Mouse (Mus musculus) midbrain, embryonic 15.5 days (tissue): ENCODE results near the gene Ywhag. TPM values are rescaled to one million over a fixed set of nuclear protein-coding genes. Genes with fewer than 3 reads are reported as not detected.

Experiments
- ATAC-seq: fragments of 200-750 bp; cut with Nextera tagmentation; replicated peaks from 2 replicates; pipeline ENCODE4 v1.8.0; 2017; ENCODE audit warnings: moderate TSS enrichment
- H3K27ac ChIP-seq: fragments of 300-500 bp; sonication (generic); 2 replicates; pipeline ENCODE4 v1.5.1; 2015; ENCODE audit warnings: mild to moderate bottlenecking, inconsistent platforms
- H3K27me3 ChIP-seq: fragments of 300-500 bp; sonication (generic); replicated peaks from 2 replicates; pipeline ENCODE4 v1.6.1; 2015; ENCODE audit warnings: inconsistent platforms
- H3K36me3 ChIP-seq: fragments of 300-500 bp; sonication (generic); replicated peaks from 2 replicates; pipeline ENCODE4 v1.6.1; 2015; ENCODE audit warnings: inconsistent platforms
- H3K4me1 ChIP-seq: fragments of 300-500 bp; sonication (generic); 2 replicates; pipeline ENCODE4 v1.6.1; 2015; ENCODE audit warnings: inconsistent platforms
- H3K4me2 ChIP-seq: fragments of 300-500 bp; sonication (generic); 2 replicates; pipeline ENCODE4 v1.6.1; 2015; ENCODE audit warnings: inconsistent platforms, mild to moderate bottlenecking, moderate library complexity
- H3K4me3 ChIP-seq: fragments of 300-500 bp; sonication (generic); 2 replicates; pipeline ENCODE4 v1.5.1; 2015; ENCODE audit warnings: mild to moderate bottlenecking, inconsistent platforms
- H3K9ac ChIP-seq: fragments of 300-500 bp; sonication (generic); 2 replicates; pipeline ENCODE4 v1.6.1; 2015; ENCODE audit warnings: mild to moderate bottlenecking, inconsistent platforms
- H3K9me3 ChIP-seq: fragments of 300-500 bp; sonication (generic); 2 replicates; pipeline ENCODE4 v1.6.1; 2016; ENCODE audit warnings: inconsistent platforms
- WGBS: fragments of 180-500 bp; shearing (Covaris S2); methylation state at CpG from one replicate; pipeline ENCODE4 v1.1.7; 2015; ENCODE audit warnings: mixed read lengths; 5-methylcytosine and 5-hydroxymethylcytosine counted together
- polyA plus RNA-seq: library from polyadenylated mRNA; unstranded; fragments of >200 nt; fragmentation: Nextera tagmentation; extraction: Ambion mirVana; gene quantifications from 2 replicates; pipeline ENCODE4 v1.2.1, GENCODE M21; 2015

Gene Ywhag
- polyA plus RNA-seq, 1 experiment from 2014 or later, result 866 TPM

GRCm38 (mm10) chr5:135945916-135946408, 11.5 kb upstream of the Ywhag start:
- H3K27me3 ChIP-seq, result no peaks in the 10 kb centered on the region
- 39% methylated on average over 10 of the region's 10 CpGs for WGBS
- no peaks in the 10 kb centered on the region for H3K36me3 ChIP-seq
- H3K4me3 ChIP-seq, result no peak overlapping the region
- peak overlapping the region; percentile 22 for H3K4me2 ChIP-seq
- peak; percentile 39; the same call in 1 of the 2 replicates for ATAC-seq
- peak overlapping the region; percentile 16; the same call in 1 of the 2 replicates for H3K27ac ChIP-seq
- H3K4me1 ChIP-seq, result no peaks in the 10 kb centered on the region; the same call in 1 of the 2 replicates
- H3K9ac ChIP-seq, result no peak overlapping the region
- H3K9me3 ChIP-seq, result no peaks in the 10 kb centered on the region

- H3K9ac ChIP-seq, result no peak overlapping the region
- no peak overlapping the region for H3K27ac ChIP-seq
- ATAC-seq, result no peak
- H3K36me3 ChIP-seq, result no peaks in the 10 kb centered on the region
- WGBS, result 73% methylated on average over 6 of the region's 6 CpGs
- H3K4me3 ChIP-seq, result no peak overlapping the region
- H3K27me3 ChIP-seq, result no peaks in the 10 kb centered on the region
- no peak overlapping the region for H3K4me2 ChIP-seq
- H3K9me3 ChIP-seq, result no peaks in the 10 kb centered on the region
- H3K4me1 ChIP-seq, result no peaks in the 10 kb centered on the region; the same call in 1 of the 2 replicates
Measured at GRCm38 (mm10) chr5:135942710-135943109, 8.3 kb upstream of the Ywhag start.

GRCm38 (mm10) chr5:135940587-135940986, 6.2 kb upstream of the Ywhag start:
- Histone ChIP-seq H3K27me3 (no peaks in the 10 kb centered on the region), H3K4me2 (no peak overlapping the region), H3K4me3 (no peak overlapping the region), H3K27ac (no peak overlapping the region), H3K9me3 (no peaks in the 10 kb centered on the region), H3K36me3 (no peaks in the 10 kb centered on the region), H3K9ac (no peak overlapping the region), H3K4me1 (no peaks in the 10 kb centered on the region)
- 57% methylated on average over 5 of the region's 5 CpGs for whole genome bisulfite sequencing
- ATAC-seq, result no peak

- WGBS, result 81% methylated on average over 6 of the region's 6 CpGs
- Histone ChIP-seq H3K4me2 (no peak overlapping the region; the same call in 1 of the 2 replicates), H3K4me3 (no peak overlapping the region), H3K9ac (no peak overlapping the region), H3K27ac (peak overlapping the region; percentile 97; the same call in 1 of the 2 replicates), H3K36me3 (peaks cover 3% of the 10 kb centered on the region; the same call in 1 of the 2 replicates), H3K4me1 (peaks cover 20% of the 10 kb centered on the region), H3K9me3 (no peaks in the 10 kb centered on the region), H3K27me3 (no peaks in the 10 kb centered on the region)
- no peak for ATAC-seq
Measured at GRCm38 (mm10) chr5:135935641-135936190, 1.3 kb upstream of the Ywhag start.

- Histone ChIP-seq H3K4me1 (peaks cover 26% of the 10 kb centered on the region), H3K27ac (peak overlapping the region; percentile 97), H3K4me3 (peak overlapping the region; percentile 76), H3K27me3 (no peaks in the 10 kb centered on the region), H3K36me3 (peaks cover 9% of the 10 kb centered on the region; the same call in 1 of the 2 replicates), H3K9ac (peak overlapping the region; percentile 27), H3K4me2 (peak overlapping the region; percentile 60), H3K9me3 (no peaks in the 10 kb centered on the region)
- 55% methylated on average over 7 of the region's 7 CpGs for WGBS
- peak; percentile 38 for ATAC-seq
Measured at GRCm38 (mm10) chr5:135935176-135935523, 734 bp upstream of the Ywhag start.

GRCm38 (mm10) chr5:135933900-135934441, 445 bp downstream of the Ywhag start:
- WGBS, result 0% methylated on average over 35 of the region's 35 CpGs
- Histone ChIP-seq H3K9ac (peak overlapping the region; percentile 75), H3K27me3 (no peaks in the 10 kb centered on the region), H3K4me1 (peaks cover 38% of the 10 kb centered on the region), H3K4me3 (peak overlapping the region; percentile 76), H3K27ac (peak overlapping the region; percentile 97), H3K4me2 (peak overlapping the region; percentile 60), H3K36me3 (peaks cover 16% of the 10 kb centered on the region; the same call in 1 of the 2 replicates), H3K9me3 (no peaks in the 10 kb centered on the region)
- peak; percentile 76 for ATAC-seq

GRCm38 (mm10) chr5:135933222-135933899, 1.1 kb downstream of the Ywhag start:
- peak overlapping the region; percentile 75 for H3K9ac ChIP-seq
- no peak for ATAC-seq
- 4% methylated on average over 12 of the region's 12 CpGs for WGBS
- peak overlapping the region; percentile 60 for H3K4me2 ChIP-seq
- peak overlapping the region; percentile 76 for H3K4me3 ChIP-seq
- no peaks in the 10 kb centered on the region for H3K9me3 ChIP-seq
- peaks cover 16% of the 10 kb centered on the region; the same call in 1 of the 2 replicates for H3K36me3 ChIP-seq
- H3K27me3 ChIP-seq, result no peaks in the 10 kb centered on the region
- peak overlapping the region; percentile 97 for H3K27ac ChIP-seq
- H3K4me1 ChIP-seq, result peaks cover 40% of the 10 kb centered on the region

GRCm38 (mm10) chr5:135932359-135932758, 2.1 kb downstream of the Ywhag start:
- Histone ChIP-seq H3K9me3 (no peaks in the 10 kb centered on the region), H3K9ac (peak overlapping the region; percentile 30; the same call in 1 of the 2 replicates), H3K4me1 (peaks cover 48% of the 10 kb centered on the region), H3K4me2 (peak overlapping the region; percentile 60), H3K27ac (no peak overlapping the region), H3K27me3 (no peaks in the 10 kb centered on the region), H3K36me3 (peaks cover 16% of the 10 kb centered on the region; the same call in 1 of the 2 replicates), H3K4me3 (peak overlapping the region; percentile 76)
- 54% methylated on average over 2 of the region's 2 CpGs for WGBS
- no peak for ATAC-seq

GRCm38 (mm10) chr5:135931526-135931925, 2.9 kb downstream of the Ywhag start:
- Histone ChIP-seq H3K9me3 (no peaks in the 10 kb centered on the region), H3K4me2 (peak overlapping the region; percentile 60), H3K27ac (no peak overlapping the region), H3K36me3 (peaks cover 16% of the 10 kb centered on the region; the same call in 1 of the 2 replicates), H3K9ac (0 out of 2 replicates have a peak overlapping the region, but pooled peaks have one; percentile 3), H3K27me3 (no peaks in the 10 kb centered on the region), H3K4me3 (peak overlapping the region; percentile 76; the same call in 1 of the 2 replicates), H3K4me1 (peaks cover 56% of the 10 kb centered on the region)
- ATAC-seq, result no peak
- 91% methylated on average over 9 of the region's 9 CpGs for WGBS

- WGBS, result 80% methylated on average over 6 of the region's 6 CpGs
- H3K9me3 ChIP-seq, result no peaks in the 10 kb centered on the region
- no peak for ATAC-seq
- H3K9ac ChIP-seq, result no peak overlapping the region
- no peak overlapping the region for H3K4me2 ChIP-seq
- H3K27me3 ChIP-seq, result no peaks in the 10 kb centered on the region
- peaks cover 16% of the 10 kb centered on the region; the same call in 1 of the 2 replicates for H3K36me3 ChIP-seq
- peaks cover 62% of the 10 kb centered on the region for H3K4me1 ChIP-seq
- H3K27ac ChIP-seq, result no peak overlapping the region
- H3K4me3 ChIP-seq, result no peak overlapping the region
Measured at GRCm38 (mm10) chr5:135929685-135930424, 4.6 kb downstream of the Ywhag start.

- peaks cover 14% of the 10 kb centered on the region for H3K36me3 ChIP-seq
- no peak overlapping the region for H3K27ac ChIP-seq
- 90% methylated on average over 7 of the region's 7 CpGs for WGBS
- H3K9ac ChIP-seq, result no peak overlapping the region
- H3K27me3 ChIP-seq, result no peaks in the 10 kb centered on the region
- ATAC-seq, result no peak
- no peak overlapping the region for H3K4me3 ChIP-seq
- H3K9me3 ChIP-seq, result no peaks in the 10 kb centered on the region
- peaks cover 25% of the 10 kb centered on the region for H3K4me1 ChIP-seq
- no peak overlapping the region for H3K4me2 ChIP-seq
Measured at GRCm38 (mm10) chr5:135923901-135924300, 10.5 kb downstream of the Ywhag start.

GRCm38 (mm10) chr5:135919902-135920301, 14.5 kb downstream of the Ywhag start:
- H3K27ac ChIP-seq, result no peak overlapping the region
- 86% methylated on average over 3 of the region's 3 CpGs for WGBS
- no peaks in the 10 kb centered on the region for H3K9me3 ChIP-seq
- no peak overlapping the region for H3K4me2 ChIP-seq
- H3K4me1 ChIP-seq, result no peaks in the 10 kb centered on the region
- no peak for ATAC-seq
- H3K36me3 ChIP-seq, result peaks cover 18% of the 10 kb centered on the region
- no peak overlapping the region for H3K9ac ChIP-seq
- H3K4me3 ChIP-seq, result no peak overlapping the region
- H3K27me3 ChIP-seq, result no peaks in the 10 kb centered on the region
